Mouse (Mus musculus) heart, adult 2 months (tissue): ENCODE measurements around the gene Gm19402. TPM values are rescaled to one million over a fixed set of nuclear protein-coding genes. Genes with fewer than 3 reads are reported as not detected.

Experiments
- DNase-seq, 2 experiments: peaks; one replicate each; pipeline ENCODE4 v3.0.0; 2021
- H3K27ac ChIP-seq: fragments of 200-600 bp; 2 replicates; pipeline ENCODE4 v1.8.1; 2022
- H3K27me3 ChIP-seq: fragments of 200-500 bp; 2 replicates; pipeline ENCODE4 v1.6.1; 2012; ENCODE audit warnings: mild to moderate bottlenecking, low read length, inconsistent platforms, mixed read lengths; ENCODE audit not compliant: control insufficient read depth, insufficient read depth
- H3K36me3 ChIP-seq: fragments of 200-500 bp; 2 replicates; pipeline ENCODE4 v1.6.1; 2012; ENCODE audit warnings: low read length, inconsistent platforms; ENCODE audit not compliant: control insufficient read depth, insufficient read depth
- H3K4me1 ChIP-seq: fragments of 200-500 bp; 2 replicates; pipeline ENCODE4 v1.6.1; 2011; ENCODE audit warnings: low read length; ENCODE audit not compliant: control insufficient read depth, insufficient read depth
- H3K4me3 ChIP-seq: fragments of 200-600 bp; 2 replicates; pipeline ENCODE4 v1.8.1; 2022
- H3K79me2 ChIP-seq: fragments of 200-500 bp; replicated peaks from 2 replicates; pipeline ENCODE4 v1.6.1; 2012; ENCODE audit warnings: mild to moderate bottlenecking, inconsistent platforms, low read length, moderate library complexity, mixed read lengths; ENCODE audit not compliant: control insufficient read depth, insufficient read depth
- H3K9ac ChIP-seq: fragments of 200-500 bp; 2 replicates; pipeline ENCODE4 v1.6.1; 2012; ENCODE audit warnings: low read depth, mild to moderate bottlenecking, control low read depth, inconsistent platforms, low read length, mixed read lengths
- CTCF ChIP-seq: fragments of 200-600 bp; IDR thresholded peaks from 2 replicates; pipeline ENCODE4 v1.8.1; 2022; ENCODE audit warnings: antibody characterized with exemption, mild to moderate bottlenecking, moderate library complexity
- EP300 ChIP-seq: fragments of 200-500 bp; IDR thresholded peaks from 2 replicates; pipeline ENCODE4 v1.6.1; 2011; ENCODE audit warnings: low read depth, low read length, control low read depth; ENCODE audit not compliant: insufficient read depth
- POLR2A ChIP-seq: fragments of 200-500 bp; IDR thresholded peaks from 2 replicates; pipeline ENCODE4 v1.6.1; 2011; ENCODE audit warnings: mild to moderate bottlenecking, low read depth, low read length, control low read depth; ENCODE audit not compliant: insufficient read depth
- WGBS: fragments of 180-500 bp; shearing (Covaris S2); methylation state at CpG from one replicate; pipeline ENCODE4 v1.1.7; 2018; 5-methylcytosine and 5-hydroxymethylcytosine counted together
- intact Hi-C: fragments of 180-260 bp; cut with DNase I; formaldehyde crosslinking; loops from one replicate; pipeline ENCODE4 v1.15.1; 2025
- microRNA-seq, 2 experiments: library from miRNA; unstranded; fragments of <30 nt; microRNA quantifications; one replicate each; pipeline ENCODE4 v1.2.0; 2021
- polyA plus RNA-seq: library from polyadenylated mRNA; depleted of rRNA; stranded (reverse); fragments of >200 nt; gene quantifications from 2 replicates; pipeline ENCODE4 v1.2.3, GENCODE M21; 2012; rRNA removed
- total RNA-seq, 2 experiments: library from RNA; stranded (reverse); gene quantifications; 2 replicates each; pipeline ENCODE4 v1.2.3; 2021

The Gm19402 gene
- total and polyA plus RNA-seq, 3 experiments: not detected

DNA sequence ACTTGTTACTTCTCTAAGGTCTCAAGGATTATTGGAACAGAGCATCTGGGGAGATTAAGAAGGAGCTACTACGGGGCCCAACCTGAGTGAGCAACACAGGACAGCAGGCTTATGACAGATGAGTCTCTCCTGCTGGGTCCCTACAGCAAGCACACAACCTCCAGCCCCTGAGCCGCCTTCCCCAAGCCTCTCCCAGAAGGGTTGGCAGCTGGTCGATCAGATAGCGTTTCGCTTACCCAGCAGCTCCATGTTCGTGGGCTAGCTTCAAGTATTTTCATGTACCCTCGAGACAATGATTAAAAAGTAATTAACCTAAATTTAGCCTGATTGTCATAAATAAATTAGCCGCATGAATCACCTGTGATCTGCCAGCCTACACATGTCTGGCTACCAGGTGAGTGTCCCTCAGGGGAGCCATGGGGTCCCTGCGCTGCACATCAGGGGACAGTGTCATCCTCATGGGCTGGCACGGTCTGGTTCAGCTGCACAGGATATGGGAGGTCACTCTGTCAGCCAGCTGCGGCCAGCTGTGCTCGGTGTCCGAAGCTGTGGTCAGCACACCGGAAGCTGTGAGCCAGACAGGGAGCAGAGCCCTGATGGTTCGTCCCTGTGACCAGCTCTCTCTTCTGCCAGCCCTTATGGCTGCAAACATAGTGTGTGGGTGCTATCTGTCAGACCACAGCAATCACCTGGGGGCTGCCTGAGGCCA lies 32.1 kb downstream of the Gm19402 start:
- H3K9ac ChIP-seq: no peak overlapping the region
- no peak overlapping the region for H3K27ac ChIP-seq
- peak; percentile 42 to 46 for DNase-seq
- H3K4me1 ChIP-seq: no peaks in the 10 kb centered on the region
- intact Hi-C loops: no loop called here
- H3K4me3 ChIP-seq: no peak overlapping the region
- no peaks in the 10 kb centered on the region for H3K27me3 ChIP-seq
- WGBS: 54% methylated on average over 15 of the region's 15 CpGs
- TF ChIP-seq EP300 (no peak), CTCF (no peak), POLR2A (no peak)
- no peaks in the 10 kb centered on the region for H3K79me2 ChIP-seq
- H3K36me3 ChIP-seq: no peaks in the 10 kb centered on the region

DNA sequence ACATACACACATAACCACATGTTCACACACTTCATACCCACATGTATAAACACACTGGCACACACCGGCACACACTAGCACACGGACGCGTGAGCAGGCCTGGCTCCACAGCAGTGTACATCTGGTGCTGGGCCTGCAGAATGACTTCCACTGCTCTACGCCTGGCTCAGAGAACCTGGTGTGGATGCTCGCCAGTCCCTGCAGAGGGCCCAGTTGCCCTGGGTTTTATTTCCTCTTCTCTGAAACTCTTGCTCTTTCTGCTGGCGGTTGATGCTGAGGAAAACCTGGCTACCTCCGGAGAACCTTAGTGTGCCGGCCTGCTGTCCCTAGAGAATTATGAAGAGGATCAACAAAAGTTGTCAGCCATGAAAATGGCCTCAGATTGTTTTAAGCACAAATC lies 38.5 kb downstream of the Gm19402 start:
- intact Hi-C loops: no loop called here
- H3K27me3 ChIP-seq: no peaks in the 10 kb centered on the region
- H3K9ac ChIP-seq: no peak overlapping the region
- no peaks in the 10 kb centered on the region for H3K79me2 ChIP-seq
- DNase-seq: no peak
- TF ChIP-seq CTCF (no peak), EP300 (no peak), POLR2A (no peak)
- H3K27ac ChIP-seq: no peak overlapping the region
- 84% methylated on average over 9 of the region's 9 CpGs for WGBS
- H3K4me1 ChIP-seq: no peaks in the 10 kb centered on the region
- no peaks in the 10 kb centered on the region for H3K36me3 ChIP-seq
- H3K4me3 ChIP-seq: no peak overlapping the region

DNA sequence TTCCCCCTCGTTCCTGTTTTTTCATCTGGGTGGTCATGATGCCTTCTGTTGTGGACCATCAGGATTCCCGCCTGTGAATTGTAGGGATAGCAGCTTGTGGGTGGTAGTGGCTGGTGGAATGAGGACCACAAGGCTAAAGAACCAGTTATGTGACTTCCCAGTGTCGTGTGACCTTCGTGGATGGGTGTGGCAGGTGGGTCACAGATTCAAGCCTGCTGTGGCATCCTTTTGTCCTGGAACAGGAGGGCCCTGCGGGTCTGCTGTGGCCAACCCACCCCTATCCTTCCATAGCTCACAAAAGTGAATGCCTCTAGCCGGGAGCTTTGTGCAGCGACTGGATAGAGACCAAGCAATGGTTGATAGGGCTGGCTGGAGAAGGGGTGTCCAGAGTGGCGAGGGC lies 42.7 kb downstream of the Gm19402 start:
- 84% methylated on average over 8 of the region's 8 CpGs for WGBS
- TF ChIP-seq EP300 (no peak), CTCF (no peak), POLR2A (no peak)
- intact Hi-C loops: no loop called here
- Histone ChIP-seq H3K9ac (no peak overlapping the region), H3K27ac (no peak overlapping the region), H3K36me3 (no peaks in the 10 kb centered on the region), H3K4me3 (no peak overlapping the region), H3K79me2 (no peaks in the 10 kb centered on the region), H3K27me3 (no peaks in the 10 kb centered on the region), H3K4me1 (no peaks in the 10 kb centered on the region)
- DNase-seq: no peak

- Histone ChIP-seq H3K9ac (no peak overlapping the region), H3K36me3 (no peaks in the 10 kb centered on the region), H3K79me2 (no peaks in the 10 kb centered on the region), H3K27me3 (no peaks in the 10 kb centered on the region), H3K4me1 (no peaks in the 10 kb centered on the region), H3K27ac (no peak overlapping the region), H3K4me3 (no peak overlapping the region)
- TF ChIP-seq CTCF: no peak
- TF ChIP-seq EP300: no peak
- no peak for TF ChIP-seq POLR2A
- 56% methylated on average over 1 of the region's 1 CpGs for WGBS
- intact Hi-C loops: no loop called here
- DNase-seq: no peak
Measured at GRCm38 (mm10) chr10:77647461-77647860, 43.1 kb downstream of the Gm19402 start.

DNA sequence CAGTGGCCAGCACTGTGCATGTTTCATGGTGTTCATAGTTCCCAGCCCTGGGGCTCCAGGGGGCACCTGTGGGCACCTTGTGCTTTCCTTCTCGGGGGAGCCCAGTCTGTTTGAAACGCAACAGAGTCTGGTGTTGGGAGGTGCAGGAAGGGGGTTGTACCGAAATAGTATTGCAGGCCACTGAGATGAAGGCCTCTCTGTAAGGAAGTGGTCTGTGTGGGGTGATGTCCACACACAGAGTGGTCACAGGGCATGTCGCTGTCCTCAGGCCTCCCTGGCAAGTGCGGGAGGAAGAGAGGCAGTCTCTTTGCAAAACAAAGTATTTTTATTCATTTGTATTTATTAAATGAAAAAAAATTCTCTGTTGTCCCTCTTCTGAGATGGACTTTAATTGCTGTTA lies 45.0 kb downstream of the Gm19402 start:
- Histone ChIP-seq H3K9ac (no peak overlapping the region), H3K4me3 (no peak overlapping the region), H3K36me3 (no peaks in the 10 kb centered on the region), H3K27me3 (no peaks in the 10 kb centered on the region), H3K79me2 (no peaks in the 10 kb centered on the region; the same call in 1 of the 2 replicates), H3K4me1 (no peaks in the 10 kb centered on the region), H3K27ac (no peak overlapping the region)
- intact Hi-C loops: no loop called here
- DNase-seq: no peak
- TF ChIP-seq EP300: no peak
- no peak for TF ChIP-seq POLR2A
- TF ChIP-seq CTCF: no peak
- 85% methylated on average over 5 of the region's 5 CpGs for WGBS

- no peak overlapping the region for H3K27ac ChIP-seq
- H3K4me3 ChIP-seq: no peak overlapping the region
- TF ChIP-seq EP300 (no peak), POLR2A (no peak), CTCF (no peak)
- WGBS: 44% methylated on average over 7 of the region's 7 CpGs
- peaks cover 6% of the 10 kb centered on the region for H3K4me1 ChIP-seq
- DNase-seq: peak in 1 of 2 experiments; percentile 16
- H3K79me2 ChIP-seq: no peaks in the 10 kb centered on the region; the same call in 1 of the 2 replicates
- H3K9ac ChIP-seq: no peak overlapping the region
- peaks cover 3% of the 10 kb centered on the region for H3K36me3 ChIP-seq
- intact Hi-C loops: no loop called here
- no peaks in the 10 kb centered on the region for H3K27me3 ChIP-seq
Measured at GRCm38 (mm10) chr10:77643160-77643559, 47.4 kb downstream of the Gm19402 start.

Small RNAs within 50 kb of the gene (microRNA-seq; reads per million reads assigned to microRNA genes)
- gene Mir1930: 11.8 to 20.9 reads per million in 2 experiments

Other genes with a start within 250 kb of the Gm19402 start
- 10 to 100 TPM in 1 of 2 experiments, 1 to 10 TPM in 1; 8.2 to 10.3 TPM for gene Fam207a, start 175.0 kb downstream of the Gm19402 start, total RNA-seq
- 10.4 and 11.1 TPM in 2 replicates for gene Fam207a, start 175.0 kb downstream of the Gm19402 start, polyA plus RNA-seq
- 10 to 100 TPM in 1 of 2 experiments, 1 to 10 TPM in 1; 7.1 to 11.2 TPM for gene Itgb2, start 160.5 kb downstream of the Gm19402 start, total RNA-seq
- 6.0 and 11.6 TPM in 2 replicates for gene Itgb2, start 160.5 kb downstream of the Gm19402 start, polyA plus RNA-seq
- 100 to 1,000 TPM; 131 to 132 TPM for gene Pttg1ip, start 109.0 kb downstream of the Gm19402 start, total RNA-seq
- 119 and 168 TPM in 2 replicates for gene Pttg1ip, start 109.0 kb downstream of the Gm19402 start, polyA plus RNA-seq
- 10 to 100 TPM; 66.4 to 67.8 TPM for gene Sumo3, start 84.7 kb downstream of the Gm19402 start, total RNA-seq
- gene Sumo3, start 84.7 kb downstream of the Gm19402 start, polyA plus RNA-seq: 122 and 167 TPM in 2 replicates
- 10 to 100 TPM; 15.5 to 15.8 TPM for gene Gm49325, start 84.6 kb downstream of the Gm19402 start, total RNA-seq
- not detected in 2 replicates for gene Gm49325, start 84.6 kb downstream of the Gm19402 start, polyA plus RNA-seq
- gene Ube2g2, start 68.5 kb downstream of the Gm19402 start, total RNA-seq: 10 to 100 TPM; 74.6 to 80.9 TPM
- 53.5 and 69.7 TPM in 2 replicates for gene Ube2g2, start 68.5 kb downstream of the Gm19402 start, polyA plus RNA-seq
- not detected for gene Tspear, start 4.2 kb downstream of the Gm19402 start, total RNA-seq
- not detected in 2 replicates for gene Tspear, start 4.2 kb downstream of the Gm19402 start, polyA plus RNA-seq
- not detected for gene Gm9508, start 6.5 kb upstream of the Gm19402 start, total RNA-seq
- gene Gm9508, start 6.5 kb upstream of the Gm19402 start, polyA plus RNA-seq: not detected in 2 replicates
- not detected for gene Gm10272, start 15.9 kb upstream of the Gm19402 start, total RNA-seq
- not detected in 2 replicates for gene Gm10272, start 15.9 kb upstream of the Gm19402 start, polyA plus RNA-seq
- not detected for gene Gm10024, start 20.7 kb upstream of the Gm19402 start, total RNA-seq
- not detected in 2 replicates for gene Gm10024, start 20.7 kb upstream of the Gm19402 start, polyA plus RNA-seq
- not detected for gene Gm10142, start 25.1 kb upstream of the Gm19402 start, total RNA-seq
- gene Gm10142, start 25.1 kb upstream of the Gm19402 start, polyA plus RNA-seq: not detected in 2 replicates
- gene Krtap12-1, start 29.8 kb upstream of the Gm19402 start, total RNA-seq: not detected
- not detected in 2 replicates for gene Krtap12-1, start 29.8 kb upstream of the Gm19402 start, polyA plus RNA-seq
- gene Gm10100, start 35.7 kb upstream of the Gm19402 start, total RNA-seq: not detected
- gene Gm10100, start 35.7 kb upstream of the Gm19402 start, polyA plus RNA-seq: not detected in 2 replicates
- not detected for gene Gm18596, start 51.9 kb upstream of the Gm19402 start, total RNA-seq
- not detected in 2 replicates for gene Gm18596, start 51.9 kb upstream of the Gm19402 start, polyA plus RNA-seq
- not detected for gene Gm9736, start 60.6 kb upstream of the Gm19402 start, total RNA-seq
- not detected in 2 replicates for gene Gm9736, start 60.6 kb upstream of the Gm19402 start, polyA plus RNA-seq
- gene Gm3233, start 68.9 kb upstream of the Gm19402 start, total RNA-seq: not detected
- gene Gm3233, start 68.9 kb upstream of the Gm19402 start, polyA plus RNA-seq: not detected in 2 replicates
- gene Gm3238, start 80.6 kb upstream of the Gm19402 start, total RNA-seq: not detected
- gene Gm3238, start 80.6 kb upstream of the Gm19402 start, polyA plus RNA-seq: not detected in 2 replicates
- not detected for gene Gm7138, start 86.2 kb upstream of the Gm19402 start, total RNA-seq
- not detected in 2 replicates for gene Gm7138, start 86.2 kb upstream of the Gm19402 start, polyA plus RNA-seq
- gene Gm3250, start 91.8 kb upstream of the Gm19402 start, total RNA-seq: not detected
- gene Gm3250, start 91.8 kb upstream of the Gm19402 start, polyA plus RNA-seq: not detected in 2 replicates
- not detected for gene Gm7137, start 97.4 kb upstream of the Gm19402 start, total RNA-seq
- gene Gm7137, start 97.4 kb upstream of the Gm19402 start, polyA plus RNA-seq: not detected in 2 replicates
- gene Gm9639, start 104.3 kb upstream of the Gm19402 start, total RNA-seq: not detected
- gene Gm9639, start 104.3 kb upstream of the Gm19402 start, polyA plus RNA-seq: not detected in 2 replicates
- not detected for gene Gm19668, start 108.4 kb upstream of the Gm19402 start, total RNA-seq
- gene Gm19668, start 108.4 kb upstream of the Gm19402 start, polyA plus RNA-seq: not detected in 2 replicates
- gene Gm9507, start 121.1 kb upstream of the Gm19402 start, total RNA-seq: not detected
- not detected in 2 replicates for gene Gm9507, start 121.1 kb upstream of the Gm19402 start, polyA plus RNA-seq
- gene Gm2696, start 123.9 kb upstream of the Gm19402 start, total RNA-seq: not detected
- gene Gm2696, start 123.9 kb upstream of the Gm19402 start, polyA plus RNA-seq: not detected in 2 replicates
- not detected for gene Krtap10-4, start 136.3 kb upstream of the Gm19402 start, total RNA-seq
- not detected in 2 replicates for gene Krtap10-4, start 136.3 kb upstream of the Gm19402 start, polyA plus RNA-seq
- gene Krtap10-10, start 145.2 kb upstream of the Gm19402 start, total RNA-seq: not detected
- gene Krtap10-10, start 145.2 kb upstream of the Gm19402 start, polyA plus RNA-seq: not detected in 2 replicates
- gene Gm36176, start 156.0 kb upstream of the Gm19402 start, total RNA-seq: not detected
- not detected in 2 replicates for gene Gm36176, start 156.0 kb upstream of the Gm19402 start, polyA plus RNA-seq
- gene Gm10318, start 162.1 kb upstream of the Gm19402 start, total RNA-seq: not detected
- not detected in 2 replicates for gene Gm10318, start 162.1 kb upstream of the Gm19402 start, polyA plus RNA-seq
- not detected for gene Gm3285, start 171.2 kb upstream of the Gm19402 start, total RNA-seq
- gene Gm3285, start 171.2 kb upstream of the Gm19402 start, polyA plus RNA-seq: not detected in 2 replicates
- under 1 TPM; 0.57 to 0.86 TPM for gene Lrrc3, start 211.8 kb upstream of the Gm19402 start, total RNA-seq
- 0.62 and 0.85 TPM in 2 replicates for gene Lrrc3, start 211.8 kb upstream of the Gm19402 start, polyA plus RNA-seq